Mouse (Mus musculus): Measurements from ENCODE around the gene Eefsec. TPM values are rescaled to one million over a fixed set of nuclear protein-coding genes. Genes with fewer than 3 reads are reported as not detected.

Gene Eefsec
- total and polyA plus RNA-seq, 2 experiments from 2014 or later = 22.9 to 28.4 TPM

- Histone ChIP-seq H3K4me2 (ENCODE audit: low read depth) (no peak overlapping the region), H3K4me3 (ENCODE audit: low read depth, low read length) (no peak overlapping the region), H3K9ac (no peak overlapping the region), H3K4me1 (ENCODE audit: insufficient read depth) (no peaks in the 10 kb centered on the region), H3K36me3 (ENCODE audit: insufficient read depth) (peaks cover 67% of the 10 kb centered on the region), H3K27me3 (ENCODE audit: insufficient read depth, low read length) (no peaks in the 10 kb centered on the region), H3K9me3 (ENCODE audit: low read length) (no peaks in the 10 kb centered on the region), H3K27ac (ENCODE audit: low read depth, low read length) (no peak overlapping the region)
- DNase-seq (no peak), ATAC-seq (no peak)
- no peak for TF ChIP-seq CTCF (IDR thresholded peaks at IDR 0.05; ENCODE audit: low read depth)
- 94% methylated on average over 6 of the region's 6 CpGs for WGBS
These were observed 39.0 kb upstream of the Eefsec start for GRCm38 (mm10) chr6:88485378-88485777.

- no peak for TF ChIP-seq CTCF (IDR thresholded peaks at IDR 0.05; ENCODE audit: low read depth)
- H3K4me1 ChIP-seq (ENCODE audit: insufficient read depth) = no peaks in the 10 kb centered on the region
- H3K4me2 ChIP-seq (ENCODE audit: low read depth) = no peak overlapping the region
- no peak for ATAC-seq
- H3K4me3 ChIP-seq (ENCODE audit: low read depth, low read length) = no peak overlapping the region
- H3K9ac ChIP-seq = no peak overlapping the region
- peaks cover 82% of the 10 kb centered on the region for H3K36me3 ChIP-seq (ENCODE audit: insufficient read depth)
- H3K27ac ChIP-seq (ENCODE audit: low read depth, low read length) = no peak overlapping the region
- DNase-seq = no peak
- no peaks in the 10 kb centered on the region for H3K27me3 ChIP-seq (ENCODE audit: insufficient read depth, low read length)
- no peaks in the 10 kb centered on the region for H3K9me3 ChIP-seq (ENCODE audit: low read length)
These were observed 37.6 kb upstream of the Eefsec start for GRCm38 (mm10) chr6:88483913-88484312.

GRCm38 (mm10) chr6:88483111-88483510, 36.8 kb upstream of the Eefsec start:
- ATAC-seq (peak; percentile 15; the same call in 1 of the 2 replicates), DNase-seq (no peak)
- Histone ChIP-seq H3K27ac (ENCODE audit: low read depth, low read length) (no peak overlapping the region), H3K9me3 (ENCODE audit: low read length) (no peaks in the 10 kb centered on the region), H3K4me3 (ENCODE audit: low read depth, low read length) (no peak overlapping the region), H3K9ac (no peak overlapping the region), H3K27me3 (ENCODE audit: insufficient read depth, low read length) (no peaks in the 10 kb centered on the region), H3K4me1 (ENCODE audit: insufficient read depth) (no peaks in the 10 kb centered on the region), H3K36me3 (ENCODE audit: insufficient read depth) (peaks cover 90% of the 10 kb centered on the region), H3K4me2 (ENCODE audit: low read depth) (no peak overlapping the region)
- no peak for TF ChIP-seq CTCF (IDR thresholded peaks at IDR 0.05; ENCODE audit: low read depth)
- 44% methylated on average over 7 of the region's 7 CpGs for WGBS

GRCm38 (mm10) chr6:88480421-88480820, 34.1 kb upstream of the Eefsec start:
- WGBS = 67% methylated on average over 6 of the region's 6 CpGs
- H3K27ac ChIP-seq (ENCODE audit: low read depth, low read length) = no peak overlapping the region
- no peak overlapping the region for H3K9ac ChIP-seq
- peaks cover 87% of the 10 kb centered on the region for H3K36me3 ChIP-seq (ENCODE audit: insufficient read depth)
- no peaks in the 10 kb centered on the region for H3K4me1 ChIP-seq (ENCODE audit: insufficient read depth)
- no peaks in the 10 kb centered on the region for H3K27me3 ChIP-seq (ENCODE audit: insufficient read depth, low read length)
- no peaks in the 10 kb centered on the region for H3K9me3 ChIP-seq (ENCODE audit: low read length)
- no peak for TF ChIP-seq CTCF (IDR thresholded peaks at IDR 0.05; ENCODE audit: low read depth)
- no peak overlapping the region for H3K4me3 ChIP-seq (ENCODE audit: low read depth, low read length)
- DNase-seq (no peak), ATAC-seq (no peak)
- H3K4me2 ChIP-seq (ENCODE audit: low read depth) = no peak overlapping the region

GRCm38 (mm10) chr6:88469878-88470277, 23.5 kb upstream of the Eefsec start:
- no peak for TF ChIP-seq CTCF (IDR thresholded peaks at IDR 0.05; ENCODE audit: low read depth)
- ATAC-seq (no peak), DNase-seq (no peak)
- Histone ChIP-seq H3K36me3 (ENCODE audit: insufficient read depth) (peaks cover 67% of the 10 kb centered on the region), H3K4me3 (ENCODE audit: low read depth, low read length) (no peak overlapping the region), H3K27ac (ENCODE audit: low read depth, low read length) (no peak overlapping the region), H3K9me3 (ENCODE audit: low read length) (no peaks in the 10 kb centered on the region), H3K4me2 (ENCODE audit: low read depth) (no peak overlapping the region), H3K4me1 (ENCODE audit: insufficient read depth) (peaks cover 8% of the 10 kb centered on the region), H3K9ac (no peak overlapping the region), H3K27me3 (ENCODE audit: insufficient read depth, low read length) (no peaks in the 10 kb centered on the region)
- WGBS = 70% methylated on average over 6 of the region's 6 CpGs

- peaks cover 8% of the 10 kb centered on the region for H3K4me1 ChIP-seq (ENCODE audit: insufficient read depth)
- H3K27ac ChIP-seq (ENCODE audit: low read depth, low read length) = peak within 1 kb of the TSS; percentile 67
- H3K36me3 ChIP-seq (ENCODE audit: insufficient read depth) = peaks cover 27% of the 10 kb centered on the region
- DNase-seq (peak; percentile 96), ATAC-seq (peak; percentile 100)
- H3K4me3 ChIP-seq (ENCODE audit: low read depth, low read length) = peak within 1 kb of the TSS; percentile 64
- no peak for TF ChIP-seq CTCF (IDR thresholded peaks at IDR 0.05; ENCODE audit: low read depth)
- H3K9me3 ChIP-seq (ENCODE audit: low read length) = no peaks in the 10 kb centered on the region
- peak within 1 kb of the TSS; percentile 73 for H3K9ac ChIP-seq
- WGBS = under 1% methylated on average over 37 of the region's 42 CpGs
- no peaks in the 10 kb centered on the region for H3K27me3 ChIP-seq (ENCODE audit: insufficient read depth, low read length)
- peak within 1 kb of the TSS; percentile 66 for H3K4me2 ChIP-seq (ENCODE audit: low read depth)
These were observed 19.0 kb upstream of the Eefsec start, which contains the start of gene Ruvbl1 for GRCm38 (mm10) chr6:88465181-88465920. Ruvbl1 (plus strand) TSS chr6:88465409.

- Histone ChIP-seq H3K9me3 (ENCODE audit: low read length) (no peaks in the 10 kb centered on the region), H3K4me3 (ENCODE audit: low read depth, low read length) (no peak overlapping the region), H3K27me3 (ENCODE audit: insufficient read depth, low read length) (no peaks in the 10 kb centered on the region; the same call in 1 of the 2 replicates), H3K4me1 (ENCODE audit: insufficient read depth) (no peaks in the 10 kb centered on the region), H3K4me2 (ENCODE audit: low read depth) (no peak overlapping the region), H3K27ac (ENCODE audit: low read depth, low read length) (no peak overlapping the region), H3K36me3 (ENCODE audit: insufficient read depth) (no peaks in the 10 kb centered on the region), H3K9ac (no peak overlapping the region)
- WGBS = 70% methylated on average over 2 of the region's 2 CpGs
- no peak for TF ChIP-seq CTCF (IDR thresholded peaks at IDR 0.05; ENCODE audit: low read depth)
- DNase-seq (no peak), ATAC-seq (no peak)
These were observed 8.2 kb upstream of the Eefsec start for GRCm38 (mm10) chr6:88454545-88454944.
